Mouse (Mus musculus) liver, embryonic 14.5 days (tissue): Measurements from ENCODE around the gene Oprm1. TPM values are rescaled to one million over a fixed set of nuclear protein-coding genes. Genes with fewer than 3 reads are reported as not detected.

Source experiments
- ATAC-seq: fragments of 200-750 bp; cut with Nextera tagmentation; 2 replicates; pipeline ENCODE4 v1.8.0; 2017; ENCODE audit warnings: moderate number of reproducible peaks, mild to moderate bottlenecking, moderate library complexity; ENCODE audit not compliant: insufficient read depth
- DNase-seq, 3 experiments: peaks; one replicate each; pipeline ENCODE4 v3.0.0-alpha.2; 2012 to 2013; ENCODE audit warnings: low read depth in 3 of 3, low spot score in 3 of 3
- H3K27ac ChIP-seq: fragments of 300-500 bp; sonication (generic); 2 replicates; pipeline ENCODE4 v1.5.1; 2014; ENCODE audit warnings: moderate library complexity, mild to moderate bottlenecking, control low read depth, inconsistent platforms
- H3K27me3 ChIP-seq: fragments of 300-500 bp; sonication (generic); 2 replicates; pipeline ENCODE4 v1.6.1; 2014; ENCODE audit warnings: mild to moderate bottlenecking, low read length, moderate library complexity; ENCODE audit not compliant: control insufficient read depth, insufficient read depth
- H3K36me3 ChIP-seq: fragments of 300-500 bp; sonication (generic); replicated peaks from 2 replicates; pipeline ENCODE4 v1.6.1; 2014; ENCODE audit warnings: low read depth; ENCODE audit not compliant: control insufficient read depth, insufficient read depth
- H3K4me1 ChIP-seq, 2 experiments: fragments of 200-500 bp in 1 of 2; fragments of 300-500 bp in 1 of 2; sonication (generic) in 1 of 2; replicated peaks; 2 replicates each; pipeline ENCODE4 v1.6.1; 2012 to 2014; ENCODE audit warnings: antibody characterized with exemption in 1 of 2, inconsistent platforms in 1 of 2, low read length in 1 of 2; ENCODE audit not compliant: control insufficient read depth in 2 of 2, insufficient read depth in 2 of 2
- H3K4me2 ChIP-seq: fragments of 300-500 bp; sonication (generic); 2 replicates; pipeline ENCODE4 v1.6.1; 2014; ENCODE audit warnings: low read depth, mild to moderate bottlenecking, control low read depth, moderate library complexity
- H3K4me3 ChIP-seq, 2 experiments: fragments of 200-500 bp in 1 of 2; fragments of 300-500 bp in 1 of 2; sonication (generic) in 1 of 2; 2 replicates each; pipeline ENCODE4 v1.5.1; 2012 to 2014; ENCODE audit warnings: low read depth in 2 of 2, low read length in 2 of 2, mild to moderate bottlenecking in 2 of 2, control low read depth in 1 of 2, inconsistent platforms in 1 of 2, moderate library complexity in 1 of 2; ENCODE audit not compliant: insufficient read depth in 1 of 2
- H3K9ac ChIP-seq: fragments of 300-500 bp; sonication (generic); replicated peaks from 2 replicates; pipeline ENCODE4 v1.6.1; 2014; ENCODE audit warnings: mild to moderate bottlenecking, control low read depth, moderate library complexity
- H3K9me3 ChIP-seq: fragments of 300-500 bp; sonication (generic); 2 replicates; pipeline ENCODE4 v1.6.1; 2016; ENCODE audit warnings: low read length, mixed read lengths; ENCODE audit not compliant: control insufficient read depth
- CTCF ChIP-seq: IDR thresholded peaks from 2 replicates; pipeline ENCODE4 v1.5.1; 2016; ENCODE audit warnings: antibody characterized with exemption, low read depth, control low read depth
- EP300 ChIP-seq: IDR thresholded peaks from 2 replicates; pipeline ENCODE4 v1.6.1; 2016; ENCODE audit warnings: antibody characterized with exemption, low read depth
- WGBS: fragments of 180-500 bp; shearing (Covaris S2); extraction: QIAGEN DNeasy Blood & Tissue Kit; methylation state at CpG from one replicate; pipeline ENCODE4 v1.1.7; 2014; ENCODE audit not compliant: insufficient replicate concordance; 5-methylcytosine and 5-hydroxymethylcytosine counted together
- polyA plus RNA-seq, 2 experiments: library from polyadenylated mRNA; depleted of rRNA in 1 of 2; stranded (reverse) in 1 of 2; unstranded in 1 of 2; fragments of >200 nt; fragmentation: Nextera tagmentation in 1 of 2; extraction: Ambion mirVana in 1 of 2; gene quantifications; 2 replicates each; pipeline versions ENCODE4 v1.2.1 to v1.2.3; 2012 to 2014

Oprm1 gene
- polyA plus RNA-seq, 2 experiments, result not detected

DNA sequence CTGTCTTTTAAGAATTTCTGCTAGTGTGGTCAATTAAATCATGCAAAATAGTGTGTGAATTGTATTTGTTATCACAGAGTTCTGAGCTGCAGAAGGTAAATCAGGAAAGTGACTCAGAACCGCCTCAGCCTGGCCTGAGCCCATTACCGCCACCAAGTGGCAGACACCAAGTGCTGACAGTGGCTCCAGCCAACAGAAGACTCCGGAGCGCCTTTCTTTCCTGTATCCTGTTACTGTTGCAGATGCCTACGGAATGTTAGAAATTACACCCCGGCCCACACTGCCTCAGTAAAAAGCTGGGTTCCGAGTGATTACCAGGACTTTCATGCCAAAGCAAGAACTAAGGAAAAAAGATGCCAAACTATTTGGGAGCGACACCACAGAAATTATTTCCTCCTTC, 317.9 kb downstream of the Oprm1 start:
- H3K27me3 ChIP-seq, result no peaks in the 10 kb centered on the region
- DNase-seq (no peak), ATAC-seq (no peak)
- no peak overlapping the region for H3K4me3 ChIP-seq
- no peaks in the 10 kb centered on the region for H3K4me1 ChIP-seq
- no peaks in the 10 kb centered on the region for H3K9me3 ChIP-seq
- H3K27ac ChIP-seq, result no peak overlapping the region
- 12% methylated on average over 8 of the region's 8 CpGs for WGBS
- TF ChIP-seq CTCF (peak; percentile 77), EP300 (no peak)
- no peak overlapping the region for H3K9ac ChIP-seq
- no peaks in the 10 kb centered on the region for H3K36me3 ChIP-seq
- H3K4me2 ChIP-seq, result no peak overlapping the region

DNA sequence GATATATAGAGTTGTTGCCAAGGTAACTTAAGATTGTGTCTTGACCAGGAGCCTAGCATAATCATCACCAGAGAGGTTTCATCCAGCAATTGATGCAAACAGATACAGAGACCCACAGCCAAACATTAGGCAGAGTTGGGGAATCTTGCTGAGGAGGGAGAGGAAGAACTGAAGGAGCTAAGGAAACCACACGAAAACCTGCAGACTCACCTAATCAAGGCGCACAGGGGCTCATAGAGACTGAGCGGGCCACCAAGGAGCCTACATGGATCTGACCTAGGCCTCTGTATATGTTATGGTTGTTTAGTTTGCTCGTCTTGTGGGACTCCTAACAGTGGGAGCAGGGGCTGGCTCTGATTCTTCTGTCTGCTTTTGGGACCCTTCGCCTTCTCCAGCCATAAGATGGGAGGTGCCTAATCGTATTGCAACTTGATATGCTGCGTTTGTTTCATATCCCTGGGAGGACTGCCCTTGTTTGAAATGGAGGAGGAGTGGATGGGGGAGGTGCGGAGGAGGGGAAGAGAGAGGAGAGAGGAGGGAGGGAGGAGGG, 318.4 kb downstream of the Oprm1 start:
- Histone ChIP-seq H3K4me2 (no peak overlapping the region), H3K4me1 (no peaks in the 10 kb centered on the region), H3K27ac (no peak overlapping the region), H3K9ac (no peak overlapping the region), H3K36me3 (no peaks in the 10 kb centered on the region), H3K9me3 (no peaks in the 10 kb centered on the region), H3K4me3 (no peak overlapping the region), H3K27me3 (no peaks in the 10 kb centered on the region)
- WGBS, result 43% methylated on average over 7 of the region's 8 CpGs
- TF ChIP-seq EP300 (no peak), CTCF (no peak)
- DNase-seq (no peak), ATAC-seq (no peak)

DNA sequence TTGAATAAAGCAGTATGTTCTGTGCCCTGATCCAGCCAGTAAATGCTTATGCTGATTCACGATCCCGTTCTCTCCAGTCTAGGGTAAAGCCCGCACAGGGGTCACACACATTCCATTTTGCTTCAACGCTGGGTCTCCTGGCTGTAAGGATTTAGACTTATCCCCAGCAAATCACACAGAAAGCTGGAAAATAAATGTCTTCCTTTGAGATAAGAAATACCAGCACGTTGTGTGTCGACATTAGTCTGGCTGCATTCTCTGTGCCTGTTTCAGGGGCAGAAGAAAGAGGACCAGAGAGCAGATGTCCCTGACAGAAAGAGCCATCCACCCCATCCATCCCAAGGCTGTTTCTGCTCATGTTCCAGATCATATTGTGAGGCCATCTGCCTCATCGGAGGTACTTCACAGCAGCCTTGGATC, 319.1 kb downstream of the Oprm1 start:
- Histone ChIP-seq H3K27ac (no peak overlapping the region), H3K9ac (no peak overlapping the region), H3K9me3 (no peaks in the 10 kb centered on the region), H3K4me3 (no peak overlapping the region), H3K27me3 (no peaks in the 10 kb centered on the region), H3K36me3 (no peaks in the 10 kb centered on the region), H3K4me2 (no peak overlapping the region), H3K4me1 (no peaks in the 10 kb centered on the region)
- no peak for DNase-seq
- no peak for TF ChIP-seq CTCF
- TF ChIP-seq EP300, result no peak
- ATAC-seq, result no peak
- WGBS, result 68% methylated on average over 7 of the region's 7 CpGs

DNA sequence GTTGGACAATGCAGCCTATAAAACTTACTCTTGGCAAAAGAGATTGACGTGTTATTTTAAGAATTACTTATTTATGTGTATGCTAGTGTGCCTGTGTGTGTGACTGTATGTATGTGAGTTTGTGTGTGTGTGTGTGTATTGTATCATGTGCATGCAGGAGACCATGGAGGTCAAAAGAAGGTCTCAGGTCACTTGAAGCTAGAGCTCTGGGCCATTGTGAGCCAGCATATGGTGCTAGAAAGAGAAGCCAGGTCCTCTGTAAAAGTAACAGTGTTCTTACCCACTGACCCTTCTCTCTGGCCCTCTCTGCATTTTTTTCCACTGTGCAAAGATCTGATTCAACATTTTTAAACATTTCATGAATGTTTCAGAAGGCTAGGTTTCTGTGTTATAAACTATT, 319.7 kb downstream of the Oprm1 start:
- ATAC-seq (no peak), DNase-seq (no peak)

More for the DNA sequence above, 319.7 kb downstream of the Oprm1 start:
- H3K36me3 ChIP-seq, result no peaks in the 10 kb centered on the region
- H3K4me3 ChIP-seq, result no peak overlapping the region
- no peaks in the 10 kb centered on the region for H3K4me1 ChIP-seq
- H3K4me2 ChIP-seq, result no peak overlapping the region
- H3K27ac ChIP-seq, result no peak overlapping the region
- WGBS, result 75% methylated on average over 1 of the region's 1 CpGs
- no peak overlapping the region for H3K9ac ChIP-seq
- H3K27me3 ChIP-seq, result no peaks in the 10 kb centered on the region
- TF ChIP-seq EP300 (no peak), CTCF (no peak)
- H3K9me3 ChIP-seq, result no peaks in the 10 kb centered on the region

Other genes starting within 250 kb of the Oprm1 start
- not detected in 2 replicates for gene Gm10945, start 3.3 kb downstream of the Oprm1 start, polyA plus RNA-seq (2012; rRNA removed)
- gene Gm10945, start 3.3 kb downstream of the Oprm1 start, polyA plus RNA-seq (2014; fragmentation: Nextera tagmentation; extraction: Ambion mirVana), result not detected in 2 replicates